Mouse (Mus musculus): ENCODE measurements at regions not wholly inside any gene's neighbourhood (a gene's known extent, or its start where the extent isn't known, plus 50 kb on each side); places are given as distances from the start of the nearest gene placed in this dataset.

DNA sequence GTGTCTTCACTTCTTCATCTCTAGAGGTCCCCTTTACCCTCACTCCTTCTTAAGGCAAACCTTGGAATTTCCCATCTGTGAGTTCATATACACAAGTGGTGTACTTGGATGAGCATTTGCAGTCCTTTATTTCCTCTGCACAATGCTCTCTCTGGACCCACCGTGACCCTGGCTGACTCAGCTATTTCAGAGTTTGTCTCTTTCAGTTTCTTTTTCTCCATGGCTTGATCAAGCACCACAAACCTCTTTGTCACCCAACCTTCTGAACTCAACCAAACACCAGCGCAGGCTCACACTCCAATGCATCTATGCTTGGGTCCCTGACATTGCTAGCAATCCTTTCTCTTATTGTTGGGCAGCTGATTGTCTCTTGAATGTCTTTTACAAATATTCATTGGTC lies 118.0 kb upstream of the Runx1 start:
- DNase-seq (ENCODE audit: low spot score in 2 of 2) = no peak

DNA sequence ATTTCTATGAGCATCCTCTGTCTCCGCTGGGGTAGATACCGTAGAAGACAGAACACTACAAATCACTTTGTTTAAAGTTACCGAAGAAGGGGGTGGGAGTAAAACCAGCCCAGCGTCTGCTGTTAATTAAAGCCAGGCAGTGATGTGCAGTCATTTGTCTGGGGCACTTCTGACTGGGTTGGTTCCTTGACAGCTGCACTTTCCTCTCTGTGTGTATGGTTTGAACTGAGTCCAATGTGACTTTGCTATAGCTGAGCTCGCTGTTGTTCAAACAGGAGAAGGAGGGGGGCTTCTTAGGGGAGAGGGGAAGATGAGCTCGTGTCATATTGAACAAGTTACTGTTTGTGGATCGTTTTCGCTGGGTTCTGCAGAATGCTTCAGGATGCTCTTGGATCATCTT lies 113.7 kb upstream of the Runx1 start:
- DNase-seq (ENCODE audit: low spot score in 2 of 2) = no peak

DNA sequence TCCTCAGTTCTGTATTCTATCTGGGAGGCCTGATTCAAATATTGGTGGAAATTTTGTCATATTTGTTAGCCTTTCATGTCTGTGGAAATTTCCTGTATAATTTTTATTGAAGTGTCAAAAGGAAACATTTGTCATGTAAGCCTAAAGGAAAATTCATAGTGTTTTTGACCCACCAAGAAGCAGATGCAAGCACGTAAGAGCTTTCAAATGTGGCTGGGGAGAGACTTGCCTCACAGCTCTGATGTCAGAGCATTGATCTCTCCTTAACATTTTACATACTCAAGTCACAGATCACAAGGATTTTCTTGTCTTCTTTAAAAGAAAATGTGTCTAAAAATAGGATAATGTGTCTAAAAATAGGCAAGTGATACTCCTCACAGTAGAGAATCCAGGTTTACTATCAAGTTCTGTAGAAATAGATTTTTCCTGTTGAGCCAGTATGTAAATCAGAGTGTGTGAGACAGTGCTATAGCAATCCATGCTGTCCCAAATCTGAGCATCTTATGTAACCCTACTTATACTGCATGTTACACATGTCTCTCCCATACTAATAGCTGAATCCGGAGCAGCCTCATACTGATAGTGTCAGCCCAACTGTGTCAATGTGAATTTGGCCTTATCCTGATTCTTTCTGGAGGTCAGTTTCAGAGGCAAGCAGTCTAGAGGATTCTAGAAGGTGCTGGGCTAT lies 110.0 kb upstream of the Runx1 start:
- no peak for DNase-seq (ENCODE audit: low spot score in 2 of 2)

DNA sequence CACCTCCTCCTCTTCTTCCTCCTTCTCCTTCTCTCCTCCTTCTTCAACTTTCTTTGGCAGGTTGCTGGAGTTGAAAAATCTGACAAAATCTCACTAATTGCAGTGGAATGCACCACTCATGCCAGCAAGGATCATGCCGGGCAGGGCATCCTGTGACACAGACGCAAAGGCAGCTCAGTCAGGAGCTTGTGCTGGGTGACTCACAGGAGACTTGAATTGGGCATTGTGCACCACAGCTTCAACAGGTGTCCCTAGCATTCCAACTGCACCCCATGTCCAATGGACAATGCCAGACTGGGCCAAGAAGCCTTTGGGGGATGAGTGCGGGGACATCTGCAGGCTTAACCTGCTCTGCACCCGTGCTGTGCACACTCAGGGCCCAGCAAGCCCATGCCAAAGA lies 104.2 kb upstream of the Runx1 start:
- DNase-seq (ENCODE audit: low spot score in 2 of 2) = no peak

DNA sequence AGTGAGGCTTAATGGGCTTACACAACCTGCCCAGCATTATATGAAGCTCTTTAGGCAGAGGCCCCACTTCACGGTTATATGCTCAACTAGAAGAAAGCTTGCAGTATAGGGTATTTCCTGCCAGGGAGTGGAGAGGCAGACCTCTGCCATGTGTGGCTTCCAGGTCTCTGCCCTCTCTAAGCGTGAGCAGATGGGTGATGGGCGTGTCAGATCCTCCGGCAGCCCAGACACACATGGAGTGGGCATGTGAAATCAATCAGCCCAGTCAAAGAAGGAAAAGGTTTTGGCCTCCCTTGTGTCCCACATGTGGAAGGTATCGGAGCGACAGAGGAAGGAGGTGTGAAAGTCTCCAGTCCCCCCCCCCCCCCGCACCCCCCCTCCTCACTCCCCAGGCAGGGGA lies 102.3 kb upstream of the Runx1 start:
- DNase-seq (ENCODE audit: low spot score in 2 of 2) = no peak

DNA sequence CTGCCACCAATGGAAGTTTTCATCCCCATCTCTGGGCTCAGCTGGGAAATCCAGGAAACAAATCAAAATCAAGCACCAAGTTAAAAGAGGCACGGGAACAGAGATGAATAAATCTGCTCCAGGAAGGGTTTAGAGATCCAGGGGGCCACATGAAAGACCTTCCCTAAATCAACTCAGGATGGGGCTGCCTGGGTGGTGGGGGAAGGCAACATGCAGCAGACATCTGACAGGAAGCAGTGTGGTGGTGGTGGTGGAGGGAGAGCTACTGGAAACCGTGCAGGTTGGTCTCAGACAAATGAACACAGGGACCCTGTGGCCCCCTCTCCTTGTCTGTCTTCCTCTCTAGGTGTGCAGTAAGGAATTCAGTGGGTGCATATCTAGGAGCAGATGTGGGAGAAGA lies 101.7 kb upstream of the Runx1 start:
- no peak for DNase-seq (ENCODE audit: low spot score in 2 of 2)

DNA sequence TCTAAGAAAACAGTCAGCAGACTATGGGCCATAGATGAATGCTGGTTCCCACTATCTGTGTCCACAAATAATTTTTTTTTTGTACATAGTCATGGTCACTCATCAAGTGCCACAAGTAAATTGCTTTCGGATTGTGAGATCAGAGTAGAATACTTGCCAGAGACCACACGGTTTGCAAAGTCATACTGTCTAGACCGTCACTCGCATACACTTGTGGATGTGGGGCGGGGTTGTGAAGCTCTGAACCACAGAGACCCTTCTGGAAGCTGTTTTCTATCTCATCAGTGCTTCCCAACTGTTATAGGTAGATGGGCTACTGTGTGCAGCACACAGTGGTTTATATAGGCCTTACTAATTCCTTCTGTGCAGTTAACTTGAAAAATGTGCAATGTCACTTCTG lies 100.9 kb upstream of the Runx1 start:
- DNase-seq (ENCODE audit: low spot score in 2 of 2) = no peak

DNA sequence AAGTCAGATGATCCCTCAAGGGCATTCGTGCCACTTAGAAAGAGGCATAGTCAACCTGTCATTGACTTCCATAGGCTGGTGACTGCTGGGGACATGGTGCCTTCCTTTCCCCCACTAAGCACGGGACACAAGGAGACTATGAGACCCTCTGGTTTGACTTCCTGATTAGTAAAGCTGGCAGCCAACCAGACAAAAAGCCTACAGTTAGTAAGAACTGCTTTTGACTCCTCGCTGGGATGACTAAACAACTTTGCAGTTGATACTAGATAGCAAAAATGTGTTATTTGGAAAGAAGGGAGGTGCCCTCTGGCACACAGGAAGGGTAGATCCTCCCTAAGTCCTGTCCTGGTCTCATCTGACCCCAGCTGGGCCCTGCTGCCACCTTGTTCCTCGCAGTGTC lies 95.0 kb upstream of the Runx1 start:
- no peak for DNase-seq (ENCODE audit: low spot score in 2 of 2)

DNA sequence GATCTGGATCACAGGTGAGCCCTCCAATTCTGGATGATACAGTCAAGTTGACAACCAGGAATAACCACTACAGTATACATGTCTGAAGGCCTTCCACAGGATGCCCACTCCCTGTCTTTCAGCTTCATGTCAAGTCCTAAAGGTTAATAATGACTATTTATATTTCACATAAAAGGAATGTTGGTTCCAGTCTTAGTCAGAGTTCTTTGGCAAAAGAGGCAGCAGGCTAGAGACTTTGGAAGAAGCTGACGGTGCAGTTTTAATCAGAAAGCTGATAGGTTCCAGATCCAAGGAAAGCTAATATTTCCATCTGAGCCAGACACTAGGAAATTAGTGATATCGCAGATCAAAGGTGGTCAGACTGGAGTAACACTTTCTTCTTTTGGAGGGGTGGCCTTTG lies 91.4 kb upstream of the Runx1 start:
- no peak for DNase-seq (ENCODE audit: low spot score in 2 of 2)

DNA sequence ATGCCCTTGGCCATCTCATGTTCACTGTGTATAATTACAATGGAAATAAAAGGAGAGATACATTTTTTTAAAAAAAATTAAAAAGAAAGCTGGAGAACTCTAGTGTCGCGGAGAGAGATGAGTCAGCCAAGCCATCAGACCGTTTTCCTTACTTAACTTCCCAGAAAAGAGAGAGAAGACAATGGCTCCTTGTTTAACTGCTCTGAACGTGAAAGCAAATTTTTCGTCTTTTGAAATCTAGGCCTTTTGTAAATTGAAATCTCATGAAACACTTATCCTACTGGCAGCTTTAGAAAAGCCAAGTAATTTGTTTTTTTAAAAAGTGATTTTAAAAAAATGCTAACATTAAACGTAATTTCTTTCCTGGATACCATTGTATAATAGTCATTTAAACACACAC lies 89.7 kb upstream of the Runx1 start:
- no peak for DNase-seq (ENCODE audit: low spot score in 2 of 2)

DNA sequence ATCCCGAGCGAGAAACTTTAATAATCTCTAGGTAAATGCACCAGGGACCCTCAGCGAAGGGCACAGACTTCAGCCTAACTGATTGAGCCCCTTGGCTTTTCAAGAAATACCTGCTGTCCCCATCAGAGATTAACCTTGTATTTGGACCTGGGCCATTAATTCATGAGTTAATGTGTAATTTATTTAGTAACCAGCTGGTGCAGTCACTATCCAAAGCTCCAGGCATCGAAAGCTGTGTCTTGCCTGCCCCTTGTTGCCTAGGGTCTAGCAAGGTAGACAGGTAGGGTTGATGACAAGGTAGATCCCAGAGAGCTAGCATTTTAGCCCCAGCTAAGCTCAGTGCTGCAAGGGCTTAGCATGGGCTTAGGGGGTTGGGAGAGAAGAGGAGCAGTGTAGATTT lies 80.9 kb upstream of the Runx1 start:
- no peak for DNase-seq (ENCODE audit: low spot score in 2 of 2)

DNA sequence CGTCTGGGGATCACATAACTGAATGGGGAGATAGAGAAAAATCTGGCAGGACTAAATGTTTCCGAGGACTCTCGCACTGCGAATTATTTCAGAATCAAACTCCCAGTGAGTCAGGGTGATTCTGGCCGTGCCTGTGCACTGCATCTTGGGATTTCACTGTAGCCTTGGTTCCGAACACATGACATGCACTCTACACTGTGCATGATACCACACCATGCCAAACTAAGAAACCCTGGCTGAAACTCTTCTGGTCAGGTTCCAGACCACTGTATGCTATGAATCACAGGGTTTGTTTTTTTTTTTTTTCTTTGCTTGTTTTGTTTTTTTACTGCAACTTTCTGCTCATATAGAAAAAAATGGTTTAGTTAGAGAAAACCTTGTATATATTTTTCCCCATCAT lies 79.7 kb upstream of the Runx1 start:
- no peak for DNase-seq (ENCODE audit: low spot score in 2 of 2)

DNA sequence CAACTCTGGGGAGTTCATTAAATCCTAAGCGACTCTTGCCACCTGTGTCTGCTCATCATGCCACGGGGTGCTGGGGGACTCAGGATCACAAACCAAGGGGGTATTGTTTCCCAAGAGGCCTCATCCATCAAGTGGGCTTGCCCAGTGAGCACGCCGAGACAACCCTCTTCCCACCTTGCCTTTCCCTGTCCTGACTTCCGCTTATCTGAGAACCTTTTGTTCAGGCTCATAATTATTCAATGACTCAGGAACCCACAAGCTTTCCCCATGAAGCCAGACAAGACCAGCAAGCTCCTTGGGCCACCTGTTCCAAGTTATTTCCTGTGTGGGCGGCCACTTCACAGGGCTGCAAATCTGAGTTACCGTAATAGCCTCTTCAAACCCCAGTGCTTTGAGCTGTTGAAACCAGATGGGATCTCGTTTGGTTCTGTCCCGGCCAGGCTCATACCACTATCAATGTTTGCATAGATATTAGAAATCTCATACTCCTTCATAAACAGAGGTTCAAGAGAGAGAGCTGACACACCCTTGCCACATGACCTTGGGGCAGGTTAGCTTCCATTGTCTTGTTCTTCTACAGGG lies 78.0 kb upstream of the Runx1 start:
- DNase-seq (ENCODE audit: low spot score in 2 of 2) = no peak

DNA sequence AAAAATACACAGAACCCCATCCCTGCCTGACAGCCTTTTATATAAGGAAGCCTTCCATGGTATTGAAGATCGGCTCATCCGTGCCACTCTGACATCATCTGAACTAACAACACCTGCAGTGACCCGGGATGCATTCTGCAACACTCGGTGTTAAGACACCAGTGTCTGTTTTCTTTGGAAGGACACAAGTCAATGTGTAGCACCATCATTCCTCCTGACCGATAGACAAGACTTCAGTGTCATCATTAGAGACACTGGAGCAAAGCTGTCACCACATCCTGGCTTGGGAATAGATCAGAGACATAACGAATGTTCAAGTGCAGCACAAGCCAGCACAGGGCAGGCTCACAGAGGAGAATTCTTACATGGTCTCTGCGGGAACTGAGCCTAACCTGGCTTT lies 77.5 kb upstream of the Runx1 start:
- no peak for DNase-seq (ENCODE audit: low spot score in 2 of 2)

DNA sequence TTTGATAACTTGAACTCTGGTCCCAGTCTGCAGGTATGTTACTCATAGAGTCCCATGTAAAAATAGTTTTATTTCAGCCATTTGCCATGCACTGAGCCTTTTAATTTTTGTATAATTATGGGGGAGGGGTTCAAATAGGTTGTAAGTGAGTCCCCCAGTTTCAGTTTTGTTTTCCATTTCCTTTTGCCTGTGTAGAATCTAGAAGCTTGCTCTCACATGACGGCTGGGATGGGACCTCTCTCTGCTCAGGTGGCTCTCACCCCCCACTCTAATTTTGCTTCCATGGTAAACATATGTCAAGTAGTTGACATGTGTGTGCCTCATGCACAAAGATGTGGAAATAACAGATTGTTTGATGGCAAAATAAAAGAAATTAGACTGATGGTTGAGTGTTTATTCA lies 73.8 kb upstream of the Runx1 start:
- DNase-seq (ENCODE audit: low spot score in 2 of 2) = no peak

DNA sequence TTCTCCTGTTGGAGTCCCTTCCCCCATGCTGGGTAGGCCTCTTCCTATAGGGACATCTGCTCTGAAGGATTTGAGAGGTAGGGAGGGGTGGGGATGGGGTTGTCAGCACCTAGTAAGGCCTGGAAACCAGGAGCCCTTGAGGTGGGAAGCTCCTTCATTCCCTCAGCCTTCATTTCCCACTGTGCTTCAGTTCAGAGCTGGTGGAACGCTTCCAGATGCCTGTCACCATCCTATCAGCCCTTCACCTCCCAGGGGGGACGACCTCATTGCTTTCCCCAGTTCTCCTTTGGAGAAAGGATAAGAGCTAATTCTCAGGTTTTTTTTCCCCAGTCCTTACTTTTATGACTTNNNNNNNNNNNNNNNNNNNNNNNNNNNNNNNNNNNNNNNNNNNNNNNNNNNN lies 65.8 kb upstream of the Runx1 start:
- DNase-seq (ENCODE audit: low spot score in 2 of 2) = no peak

DNA sequence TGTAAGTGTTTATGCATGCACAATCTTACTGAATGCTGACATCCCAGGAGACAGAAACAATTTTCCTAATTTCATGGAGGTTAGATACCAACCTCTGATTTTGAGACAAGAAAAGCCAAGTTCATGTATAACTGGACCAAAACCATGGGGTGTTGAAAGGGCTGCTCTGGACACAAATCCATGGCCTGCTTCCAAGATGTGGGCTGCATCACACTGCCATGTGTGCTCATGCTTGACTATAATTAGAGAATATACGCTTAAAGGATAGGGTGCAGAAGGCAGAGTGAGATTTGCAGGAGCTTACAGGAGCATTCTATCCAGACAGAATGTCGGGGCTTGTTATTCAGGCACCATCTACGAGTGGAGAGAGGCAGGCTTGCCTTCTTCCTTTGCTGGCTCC lies 64.8 kb upstream of the Runx1 start:
- DNase-seq (ENCODE audit: low spot score in 2 of 2) = no peak

DNA sequence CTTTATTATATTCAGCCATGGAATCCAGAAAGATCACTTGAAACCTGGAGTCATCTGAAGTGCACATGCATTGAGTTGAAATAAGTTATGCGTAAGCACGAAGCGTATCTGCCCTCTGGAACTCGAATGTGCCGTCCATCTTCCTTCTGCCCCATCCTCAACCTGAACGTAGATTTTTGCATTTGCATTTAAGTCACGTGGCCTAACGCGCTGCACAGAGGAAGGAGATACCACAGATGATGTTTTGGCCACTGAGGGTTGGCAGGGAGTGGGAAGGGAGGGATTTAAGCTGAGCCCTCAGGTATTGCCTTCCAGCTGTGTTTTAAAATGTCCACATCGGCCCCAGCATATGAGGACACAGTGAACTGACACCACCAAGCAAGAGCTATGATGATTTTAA lies 63.6 kb upstream of the Runx1 start:
- DNase-seq (ENCODE audit: low spot score in 2 of 2) = no peak

DNA sequence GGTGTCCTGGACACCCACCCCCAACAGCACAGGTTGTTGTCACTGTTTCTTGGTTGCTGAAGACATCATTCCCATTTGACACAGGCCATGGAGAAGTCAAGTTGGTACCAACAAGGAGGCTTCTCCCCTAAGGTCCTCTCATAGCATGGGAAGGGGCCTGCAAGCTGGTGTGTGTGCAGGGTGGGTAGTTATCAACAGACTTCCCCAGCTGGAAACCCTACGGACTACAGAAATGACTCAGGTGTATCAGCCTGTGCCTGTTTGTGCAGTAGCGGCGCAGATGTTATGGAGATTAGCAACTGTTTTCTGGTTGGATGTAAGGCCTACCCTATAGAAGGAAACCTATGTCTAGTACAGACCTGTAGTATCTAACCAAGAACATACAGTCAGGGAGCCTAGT lies 60.3 kb upstream of the Runx1 start:
- no peak for DNase-seq (ENCODE audit: low spot score in 2 of 2)

DNA sequence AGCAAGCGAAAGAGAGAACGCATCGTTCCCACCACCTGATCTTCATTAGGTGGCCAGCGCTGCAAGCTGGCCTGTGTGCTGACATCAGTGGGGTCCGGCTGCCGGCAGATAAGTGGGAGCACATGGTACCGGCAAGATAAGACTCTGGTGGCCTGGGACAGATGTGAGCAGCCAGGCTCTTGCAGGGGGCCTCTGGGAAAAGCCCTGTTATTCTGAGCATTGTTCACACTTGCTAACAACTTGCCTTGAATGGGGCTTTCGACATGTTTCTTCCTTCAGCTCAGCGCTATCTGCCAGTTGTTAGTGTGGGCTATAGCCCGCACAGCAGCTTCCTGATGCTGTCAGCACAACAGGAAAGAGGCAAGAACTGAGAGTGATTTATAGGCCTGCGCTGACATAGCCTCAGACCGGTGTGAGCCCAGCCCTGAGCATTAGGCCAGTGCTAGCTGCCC lies 57.9 kb upstream of the Runx1 start:
- DNase-seq (ENCODE audit: low spot score in 2 of 2) = no peak

DNA sequence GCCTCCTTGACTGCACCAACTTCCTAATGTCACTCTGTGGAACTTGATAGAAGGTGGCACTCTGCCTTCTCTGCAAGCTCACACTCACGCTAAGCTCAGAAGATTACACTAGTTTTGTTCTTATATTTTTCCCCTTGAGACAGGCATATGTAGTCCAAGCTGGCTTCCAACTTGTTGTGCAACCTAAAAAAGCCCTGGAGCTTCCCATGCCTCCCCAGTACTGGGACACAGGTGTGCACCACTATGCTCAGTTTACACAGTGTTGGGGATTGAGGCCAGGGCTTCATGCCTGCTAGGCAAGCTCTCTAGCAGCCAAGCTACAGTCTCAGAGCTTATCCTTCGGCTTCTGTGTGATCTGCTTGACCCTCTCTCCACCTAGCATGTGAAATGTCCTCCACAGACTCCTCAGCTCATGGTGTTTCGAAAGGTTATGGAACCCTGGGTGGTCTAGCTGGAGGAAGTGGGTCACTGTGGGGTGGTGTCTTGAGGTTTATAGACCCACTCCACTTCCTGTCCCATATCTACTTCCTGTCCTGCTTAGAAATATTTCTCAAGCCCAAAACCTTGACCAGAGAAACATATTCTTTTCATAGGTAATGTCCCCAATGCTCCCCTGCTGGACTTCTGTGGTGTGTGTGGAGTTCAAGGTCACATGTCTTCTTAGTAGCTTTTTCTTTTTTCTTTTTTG lies 54.6 kb upstream of the Runx1 start:
- DNase-seq (ENCODE audit: low spot score in 2 of 2) = no peak

DNA sequence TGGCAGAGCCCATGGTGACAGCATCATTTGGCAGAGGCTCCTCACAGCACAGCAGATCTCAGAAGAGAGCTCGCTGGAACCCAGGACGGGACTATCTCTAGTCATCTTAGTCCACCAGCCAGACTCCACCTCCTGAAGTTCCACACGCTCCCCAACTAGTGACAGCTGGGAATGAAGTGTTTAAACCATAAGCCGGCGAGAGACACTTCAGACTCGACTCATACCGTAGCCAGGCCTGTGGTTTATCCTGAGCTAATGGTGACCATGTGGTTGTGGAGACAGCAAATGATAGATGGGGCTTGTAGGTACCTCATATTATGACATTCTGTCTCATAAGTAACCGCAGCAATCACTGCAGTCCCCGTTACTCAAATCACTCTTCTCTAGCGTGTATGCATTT lies 52.1 kb upstream of the Runx1 start:
- DNase-seq (ENCODE audit: low spot score in 2 of 2) = no peak
